9 mouse cellular contexts compared by ENCODE assay signal in the genomic region with DNA sequence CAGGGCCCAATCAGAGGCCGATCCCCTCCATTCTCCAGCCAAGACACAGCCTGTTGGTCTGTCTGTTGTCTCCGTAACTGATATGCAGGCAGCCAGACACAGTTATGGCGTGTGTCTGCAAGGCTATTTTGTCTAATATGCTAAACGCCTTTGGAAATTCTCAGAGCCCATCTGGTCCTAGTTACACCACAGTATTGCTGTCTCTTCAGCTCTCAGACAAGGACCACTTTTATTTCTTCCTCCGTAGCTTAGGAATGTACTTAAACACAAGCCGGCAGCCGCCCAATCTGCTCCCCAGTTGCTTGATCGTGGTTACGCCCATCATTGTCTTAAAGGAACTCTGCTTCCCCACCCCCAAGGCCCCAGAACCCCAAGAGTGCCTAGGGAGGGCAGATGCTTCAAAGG. TPM values are rescaled to one million over a fixed set of nuclear protein-coding genes. Genes with fewer than 3 reads are reported as not detected.
DNase-seq lines count a peak whose midpoint lies in the region; ATAC-seq lines count a peak whose summit lies in the region.
"Had no signal": no experiment of that assay in that cellular context is flagged by ENCODE, and none has a peak within 500 bp of the region (broad histone marks: within the 10 kb centered on the region; RNA-seq: fewer than 3 reads in every experiment).

No protein-coding gene starts in this region.

- H3K4me1 ChIP-seq in forebrain, embryonic 10.5 days: peaks cover 16% of the 10 kb centered on the region
- H3K4me1 ChIP-seq in intestine, embryonic 15.5 days (replicated peaks): no peaks in the 10 kb centered on the region

- H3K4me2 ChIP-seq in intestine, embryonic 15.5 days (replicated peaks): no peak overlapping the region

- no peaks in the 10 kb centered on the region for H3K9me3 ChIP-seq in forebrain, embryonic 10.5 days
- no peaks in the 10 kb centered on the region for H3K9me3 ChIP-seq in intestine, embryonic 15.5 days

- intact Hi-C loops in heart, postnatal 25 days (cut with DNase I): loop anchor here (5.0 kb wide), 1 partner anchor 37 kb away; no protein-coding TSS in a partner anchor

- ATAC-seq in intestine, embryonic 15.5 days: no peak

- H3K36me3 ChIP-seq in forebrain, embryonic 10.5 days (replicated peaks): no peaks in the 10 kb centered on the region
- no peaks in the 10 kb centered on the region for H3K36me3 ChIP-seq in intestine, embryonic 15.5 days

- 63% methylated on average over 9 of the region's 9 CpGs for WGBS in forebrain, embryonic 10.5 days
- 58% methylated on average over 9 of the region's 9 CpGs for WGBS in intestine, embryonic 15.5 days

- H3K4me3 ChIP-seq in forebrain, embryonic 10.5 days: no peak overlapping the region
- no peak overlapping the region for H3K4me3 ChIP-seq in intestine, embryonic 15.5 days (replicated peaks)
- H3K4me3 ChIP-seq: myocyte had no signal

- H3K9ac ChIP-seq in intestine, embryonic 15.5 days: no peak overlapping the region

- DNase-seq in layer of hippocampus, adult 9-11 months: peak; percentile 52
- DNase-seq in layer of hippocampus, postnatal 36 days: no peak
- DNase-seq in brain, adult 2 months (ENCODE audit: low read depth, low spot score): peak; percentile 47
- no peak for DNase-seq in forebrain, embryonic 10.5 days (ENCODE audit: extremely low spot score, low spot score)
- DNase-seq in heart, postnatal 25 days (ENCODE audit: low spot score): peak; percentile 40
- DNase-seq in spleen, adult 12 weeks (ENCODE audit: low spot score): no peak
- DNase-seq in testis, postnatal 14 days (ENCODE audit: low spot score): no peak

- no peaks in the 10 kb centered on the region for H3K27me3 ChIP-seq in forebrain, embryonic 10.5 days (ENCODE audit: poor library complexity, severe bottlenecking)
- H3K27me3 ChIP-seq in intestine, embryonic 15.5 days (replicated peaks): no peaks in the 10 kb centered on the region

- peak overlapping the region; percentile 75 for H3K27ac ChIP-seq in forebrain, embryonic 10.5 days
- no peak overlapping the region for H3K27ac ChIP-seq in intestine, embryonic 15.5 days

RNA-seq across cellular contexts. Expression of a gene that starts 24.3 kb away (rescaled TPM):
- total RNA-seq in layer of hippocampus, postnatal 36 days (2021): 100 to 1,000 TPM; 143 to 159 TPM
- 9.5 and 9.8 TPM in 2 replicates for polyA plus RNA-seq in forebrain, embryonic 10.5 days (2016; fragmentation: Nextera tagmentation; extraction: Ambion mirVana)
- total RNA-seq in heart, postnatal 25 days (2021): 10 to 100 TPM; 13.0 to 15.1 TPM
- 8.7 and 10.4 TPM in 2 replicates for polyA plus RNA-seq in intestine, embryonic 15.5 days (2015; fragmentation: Nextera tagmentation; extraction: Ambion mirVana)

RNA-seq across cellular contexts. Expression of a gene that starts 31.5 kb away (rescaled TPM):
- 10 to 100 TPM in 1 of 2 experiments, 1 to 10 TPM in 1; 9.3 to 10.3 TPM for total RNA-seq in layer of hippocampus, postnatal 36 days (2021)
- polyA plus RNA-seq in forebrain, embryonic 10.5 days (2016; fragmentation: Nextera tagmentation; extraction: Ambion mirVana): 30.5 and 35.4 TPM in 2 replicates
- total RNA-seq in heart, postnatal 25 days (2021): 10 to 100 TPM; 71.8 to 76.3 TPM
- 51.8 and 56.9 TPM in 2 replicates for polyA plus RNA-seq in intestine, embryonic 15.5 days (2015; fragmentation: Nextera tagmentation; extraction: Ambion mirVana)

Comparison
In these comparisons a context has a peak if more than half of its experiments do, and no peak if none do; other contexts are left out.
1. DNase-seq: peak in layer of hippocampus, adult 9-11 months (single experiment), brain, adult 2 months (single experiment) and heart, postnatal 25 days (single experiment); none in layer of hippocampus, postnatal 36 days (0 of 2), forebrain, embryonic 10.5 days (single experiment), spleen, adult 12 weeks (single experiment) and testis, postnatal 14 days (single experiment).
2. RNA of a gene that starts 24.3 kb away (total RNA-seq): 143 to 159 TPM in layer of hippocampus, postnatal 36 days; 13.0 to 15.1 TPM in heart, postnatal 25 days; every median in the first group is over 4 times any median in the second.
3. RNA of a gene that starts 31.5 kb away (total RNA-seq): 71.8 to 76.3 TPM in heart, postnatal 25 days; 9.3 to 10.3 TPM in layer of hippocampus, postnatal 36 days; every median in the first group is over 4 times any median in the second.